Mouse (Mus musculus) bone marrow, adult 2 months (tissue): ENCODE measurements around the gene Cd244a. TPM values are rescaled to one million over a fixed set of nuclear protein-coding genes. Genes with fewer than 3 reads are reported as not detected.

Experiments used
- H3K27ac ChIP-seq: fragments of 200-500 bp; 2 replicates; pipeline ENCODE4 v1.5.1; 2012; ENCODE audit warnings: low read depth, mild to moderate bottlenecking, control low read depth, inconsistent platforms, low read length; ENCODE audit not compliant: control insufficient read depth, poor library complexity, insufficient read depth
- H3K4me1 ChIP-seq: fragments of 200-500 bp; 2 replicates; pipeline ENCODE4 v1.6.1; 2011; ENCODE audit warnings: low read length; ENCODE audit not compliant: control insufficient read depth, insufficient read depth
- H3K4me3 ChIP-seq: fragments of 200-500 bp; replicated peaks from 2 replicates; pipeline ENCODE3; 2011; ENCODE audit warnings: mild to moderate bottlenecking, low read depth, low read length, control low read depth; ENCODE audit not compliant: control insufficient read depth
- CTCF ChIP-seq: fragments of 200-500 bp; IDR thresholded peaks from 2 replicates; pipeline ENCODE4 v1.5.1; 2011; ENCODE audit warnings: low read length, control low read depth; ENCODE audit not compliant: control insufficient read depth, insufficient read depth
- POLR2A ChIP-seq: fragments of 200-500 bp; IDR thresholded peaks from 2 replicates; pipeline ENCODE4 v1.6.1; 2011; ENCODE audit warnings: low read depth, mild to moderate bottlenecking, control low read depth, low read length, borderline replicate concordance; ENCODE audit not compliant: control insufficient read depth
- WGBS: fragments of 180-500 bp; shearing (Covaris S2); methylation state at CpG from one replicate; pipeline ENCODE4 v1.1.7; 2018; 5-methylcytosine and 5-hydroxymethylcytosine counted together
- polyA plus RNA-seq: library from polyadenylated mRNA; stranded (reverse); fragments of >200 nt; gene quantifications from 2 replicates; pipeline ENCODE4 v1.2.4, GENCODE M21; 2011; ENCODE audit warnings: low replicate concordance; ENCODE audit not compliant: missing spikeins, insufficient read depth, insufficient read length

Gene Cd244a
- polyA plus RNA-seq, 1 experiment: 4.0 TPM

- peak overlapping the region; percentile 66 for H3K27ac ChIP-seq
- WGBS: 17% methylated on average over 7 of the region's 7 CpGs
- peaks cover 3% of the 10 kb centered on the region for H3K4me1 ChIP-seq
- TF ChIP-seq CTCF (no peak), POLR2A (no peak)
- no peak overlapping the region for H3K4me3 ChIP-seq
Observed at GRCm38 (mm10) chr1:171551326-171551725, 7.7 kb upstream of the Cd244a start.

GRCm38 (mm10) chr1:171552230-171552629 is 6.8 kb upstream of the Cd244a start:
- TF ChIP-seq POLR2A: no peak
- TF ChIP-seq CTCF: no peak
- WGBS: 81% methylated on average over 2 of the region's 2 CpGs
- peaks cover 3% of the 10 kb centered on the region for H3K4me1 ChIP-seq
- peak overlapping the region; percentile 63; the same call in 1 of the 2 replicates for H3K27ac ChIP-seq
- H3K4me3 ChIP-seq: no peak overlapping the region

GRCm38 (mm10) chr1:171553359-171554341 is 5.3 kb upstream of the Cd244a start:
- 51% methylated on average over 11 of the region's 11 CpGs for whole genome bisulfite sequencing
- no peak for TF ChIP-seq POLR2A
- no peak for TF ChIP-seq CTCF
- no peak overlapping the region for H3K27ac ChIP-seq
- no peak overlapping the region for H3K4me3 ChIP-seq
- peaks cover 3% of the 10 kb centered on the region for H3K4me1 ChIP-seq

- H3K4me3 ChIP-seq: no peak overlapping the region
- H3K4me1 ChIP-seq: peaks cover 4% of the 10 kb centered on the region
- WGBS: 40% methylated on average over 2 of the region's 2 CpGs
- no peak overlapping the region for H3K27ac ChIP-seq
- TF ChIP-seq CTCF: no peak
- no peak for TF ChIP-seq POLR2A
Observed at GRCm38 (mm10) chr1:171556366-171556765, 2.6 kb upstream of the Cd244a start.

- WGBS: 40% methylated on average over 6 of the region's 6 CpGs
- Histone ChIP-seq H3K4me3 (no peak overlapping the region), H3K27ac (no peak overlapping the region), H3K4me1 (peaks cover 2% of the 10 kb centered on the region)
- TF ChIP-seq POLR2A (no peak), CTCF (no peak)
Observed at GRCm38 (mm10) chr1:171558407-171558806, 586 bp upstream of the Cd244a start.

- Histone ChIP-seq H3K27ac (no peak overlapping the region), H3K4me1 (peaks cover 2% of the 10 kb centered on the region), H3K4me3 (no peak overlapping the region)
- no peak for TF ChIP-seq POLR2A
- no peak for TF ChIP-seq CTCF
- 35% methylated on average over 2 of the region's 2 CpGs for WGBS
Observed at GRCm38 (mm10) chr1:171560262-171560661, 1.3 kb downstream of the Cd244a start.

GRCm38 (mm10) chr1:171561200-171561599 is 2.2 kb downstream of the Cd244a start:
- peaks cover 2% of the 10 kb centered on the region for H3K4me1 ChIP-seq
- 14% methylated on average over 1 of the region's 1 CpGs for WGBS
- no peak overlapping the region for H3K4me3 ChIP-seq
- H3K27ac ChIP-seq: peak overlapping the region; percentile 51; the same call in 1 of the 2 replicates
- TF ChIP-seq CTCF: no peak
- TF ChIP-seq POLR2A: no peak

- 1% methylated on average over 10 of the region's 11 CpGs for WGBS
- TF ChIP-seq POLR2A: no peak
- no peak for TF ChIP-seq CTCF
- Histone ChIP-seq H3K4me3 (peak overlapping the region; percentile 58), H3K4me1 (peaks cover 2% of the 10 kb centered on the region), H3K27ac (peak overlapping the region; percentile 79)
Observed at GRCm38 (mm10) chr1:171561639-171562225, 2.7 kb downstream of the Cd244a start.
